Mouse (Mus musculus): ENCODE results near the gene Prune1. TPM values are rescaled to one million over a fixed set of nuclear protein-coding genes. Genes with fewer than 3 reads are reported as not detected.
A peak's percentile ranks its signal among the peaks of the same experiment; 100 is the strongest.

Gene Prune1
- polyA plus RNA-seq, 2 experiments, result 6.8 to 8.0 TPM

- no peak overlapping the region for H3K4me3 ChIP-seq (ENCODE audit: insufficient read depth in 1 of 2, low read depth in 2 of 2, low read length in 2 of 2)
- no peak overlapping the region for H3K27ac ChIP-seq
- H3K4me2 ChIP-seq (ENCODE audit: low read depth), result no peak overlapping the region
- no peak for DNase-seq (ENCODE audit: low read depth in 3 of 3, low spot score in 3 of 3)
- H3K9ac ChIP-seq (replicated peaks), result no peak overlapping the region
- no peak for ATAC-seq (ENCODE audit: insufficient read depth)
- WGBS (ENCODE audit: insufficient replicate concordance), result 63% methylated on average over 5 of the region's 5 CpGs
- no peaks in the 10 kb centered on the region for H3K27me3 ChIP-seq (ENCODE audit: control insufficient read depth, insufficient read depth, low read length)
- peaks cover 2% of the 10 kb centered on the region; the same call in 1 of the 2 replicates for H3K36me3 ChIP-seq (replicated peaks; ENCODE audit: control insufficient read depth, insufficient read depth, low read depth)
- H3K9me3 ChIP-seq (ENCODE audit: control insufficient read depth, low read length), result no peaks in the 10 kb centered on the region
- TF ChIP-seq CTCF (IDR thresholded peaks at IDR 0.05; ENCODE audit: low read depth) (no peak), EP300 (IDR thresholded peaks at IDR 0.05; ENCODE audit: low read depth) (no peak)
- H3K4me1 ChIP-seq (replicated peaks; ENCODE audit: control insufficient read depth in 2 of 2, insufficient read depth in 2 of 2, low read length in 1 of 2), result peaks cover 4 to 16% of the 10 kb centered on the region in 2 experiments; a peak in 3 of 4 replicates
Measured at GRCm38 (mm10) chr3:95286011-95286410, 4.1 kb upstream of the Prune1 start.

- 85% methylated on average over 5 of the region's 5 CpGs for whole genome bisulfite sequencing (ENCODE audit: insufficient replicate concordance)
- no peak overlapping the region for H3K4me2 ChIP-seq (ENCODE audit: low read depth)
Measured at GRCm38 (mm10) chr3:95285390-95285789, 3.5 kb upstream of the Prune1 start.

GRCm38 (mm10) chr3:95284501-95285281 lies 2.8 kb upstream of the Prune1 start:
- Histone ChIP-seq H3K4me1 (replicated peaks; ENCODE audit: control insufficient read depth in 2 of 2, insufficient read depth in 2 of 2, low read length in 1 of 2) (peaks cover 11 to 23% of the 10 kb centered on the region in 2 experiments), H3K9ac (replicated peaks) (no peak overlapping the region; the same call in 1 of the 2 replicates), H3K4me3 (ENCODE audit: insufficient read depth in 1 of 2, low read depth in 2 of 2, low read length in 2 of 2) (no peak overlapping the region; a peak in 1 of 4 replicates)

More at GRCm38 (mm10) chr3:95285390-95285789, 3.5 kb upstream of the Prune1 start:
- no peak for DNase-seq (ENCODE audit: low read depth in 3 of 3, low spot score in 3 of 3)
- no peak for ATAC-seq (ENCODE audit: insufficient read depth)
- Histone ChIP-seq H3K4me3 (ENCODE audit: insufficient read depth in 1 of 2, low read depth in 2 of 2, low read length in 2 of 2) (no peak overlapping the region), H3K27ac (no peak overlapping the region), H3K36me3 (replicated peaks; ENCODE audit: control insufficient read depth, insufficient read depth, low read depth) (no peaks in the 10 kb centered on the region; the same call in 1 of the 2 replicates), H3K4me1 (replicated peaks; ENCODE audit: control insufficient read depth in 2 of 2, insufficient read depth in 2 of 2, low read length in 1 of 2) (peaks cover 8 to 20% of the 10 kb centered on the region in 2 experiments), H3K27me3 (ENCODE audit: control insufficient read depth, insufficient read depth, low read length) (no peaks in the 10 kb centered on the region), H3K9me3 (ENCODE audit: control insufficient read depth, low read length) (no peaks in the 10 kb centered on the region), H3K9ac (replicated peaks) (no peak overlapping the region)
- TF ChIP-seq CTCF (IDR thresholded peaks at IDR 0.05; ENCODE audit: low read depth), result no peak
- TF ChIP-seq EP300 (IDR thresholded peaks at IDR 0.05; ENCODE audit: low read depth), result no peak

GRCm38 (mm10) chr3:95284062-95284461 lies 2.2 kb upstream of the Prune1 start:
- H3K27me3 ChIP-seq (ENCODE audit: control insufficient read depth, insufficient read depth, low read length), result no peaks in the 10 kb centered on the region
- peak overlapping the region; percentile 75 to 88 for H3K4me3 ChIP-seq (ENCODE audit: insufficient read depth in 1 of 2, low read depth in 2 of 2, low read length in 2 of 2)
- ATAC-seq (ENCODE audit: insufficient read depth) (no peak), DNase-seq (ENCODE audit: low read depth in 3 of 3, low spot score in 3 of 3) (no peak)
- no peaks in the 10 kb centered on the region; the same call in 1 of the 2 replicates for H3K36me3 ChIP-seq (replicated peaks; ENCODE audit: control insufficient read depth, insufficient read depth, low read depth)
- H3K9me3 ChIP-seq (ENCODE audit: control insufficient read depth, low read length), result no peaks in the 10 kb centered on the region
- peak overlapping the region; percentile 95 for H3K9ac ChIP-seq (replicated peaks)
- peak overlapping the region; percentile 87 for H3K4me2 ChIP-seq (ENCODE audit: low read depth)
- H3K27ac ChIP-seq, result no peak overlapping the region; the same call in 1 of the 2 replicates
- 27% methylated on average over 1 of the region's 1 CpGs for WGBS (ENCODE audit: insufficient replicate concordance)
- TF ChIP-seq CTCF (IDR thresholded peaks at IDR 0.05; ENCODE audit: low read depth) (no peak), EP300 (IDR thresholded peaks at IDR 0.05; ENCODE audit: low read depth) (no peak)
- peaks cover 13 to 26% of the 10 kb centered on the region in 2 experiments for H3K4me1 ChIP-seq (replicated peaks; ENCODE audit: control insufficient read depth in 2 of 2, insufficient read depth in 2 of 2, low read length in 1 of 2)

More at GRCm38 (mm10) chr3:95284501-95285281, 2.8 kb upstream of the Prune1 start:
- WGBS (ENCODE audit: insufficient replicate concordance), result 83% methylated on average over 12 of the region's 12 CpGs
- DNase-seq (ENCODE audit: low read depth in 3 of 3, low spot score in 3 of 3) (no peak), ATAC-seq (ENCODE audit: insufficient read depth) (no peak)
- Histone ChIP-seq H3K4me2 (ENCODE audit: low read depth) (peak overlapping the region; percentile 87), H3K27me3 (ENCODE audit: control insufficient read depth, insufficient read depth, low read length) (no peaks in the 10 kb centered on the region), H3K27ac (no peak overlapping the region), H3K9me3 (ENCODE audit: control insufficient read depth, low read length) (no peaks in the 10 kb centered on the region), H3K36me3 (replicated peaks; ENCODE audit: control insufficient read depth, insufficient read depth, low read depth) (no peaks in the 10 kb centered on the region; the same call in 1 of the 2 replicates)
- TF ChIP-seq CTCF (IDR thresholded peaks at IDR 0.05; ENCODE audit: low read depth), result no peak
- TF ChIP-seq EP300 (IDR thresholded peaks at IDR 0.05; ENCODE audit: low read depth), result no peak

- DNase-seq (ENCODE audit: low read depth in 3 of 3, low spot score in 3 of 3) (no peak), ATAC-seq (ENCODE audit: insufficient read depth) (no peak)
- H3K27me3 ChIP-seq (ENCODE audit: control insufficient read depth, insufficient read depth, low read length), result no peaks in the 10 kb centered on the region
- H3K4me3 ChIP-seq (ENCODE audit: insufficient read depth in 1 of 2, low read depth in 2 of 2, low read length in 2 of 2), result peak overlapping the region; percentile 75 to 88
- no peaks in the 10 kb centered on the region; the same call in 1 of the 2 replicates for H3K36me3 ChIP-seq (replicated peaks; ENCODE audit: control insufficient read depth, insufficient read depth, low read depth)
- peak overlapping the region; percentile 87 for H3K4me2 ChIP-seq (ENCODE audit: low read depth)
- TF ChIP-seq EP300 (IDR thresholded peaks at IDR 0.05; ENCODE audit: low read depth) (no peak), CTCF (IDR thresholded peaks at IDR 0.05; ENCODE audit: low read depth) (no peak)
- peak overlapping the region; percentile 82 for H3K27ac ChIP-seq
- WGBS (ENCODE audit: insufficient replicate concordance), result 6% methylated on average over 7 of the region's 7 CpGs
- peaks cover 13 to 26% of the 10 kb centered on the region in 2 experiments for H3K4me1 ChIP-seq (replicated peaks; ENCODE audit: control insufficient read depth in 2 of 2, insufficient read depth in 2 of 2, low read length in 1 of 2)
- peak overlapping the region; percentile 95 for H3K9ac ChIP-seq (replicated peaks)
- H3K9me3 ChIP-seq (ENCODE audit: control insufficient read depth, low read length), result no peaks in the 10 kb centered on the region
Measured at GRCm38 (mm10) chr3:95283589-95283941, 1.7 kb upstream of the Prune1 start.
